Mouse (Mus musculus) erythroblast, embryonic 14.5 days (primary cell): ENCODE measurements around the gene Dhfr.

Experiments used
- GATA1 ChIP-seq: IDR thresholded peaks from 2 replicates; pipeline ENCODE4 v1.6.1; 2012; ENCODE audit warnings: low read length, inconsistent platforms, mixed read lengths
- TAL1 ChIP-seq: IDR thresholded peaks from 3 replicates; pipeline ENCODE4 v1.6.1; 2012; ENCODE audit warnings: low read length, inconsistent platforms, mixed read lengths

DNA sequence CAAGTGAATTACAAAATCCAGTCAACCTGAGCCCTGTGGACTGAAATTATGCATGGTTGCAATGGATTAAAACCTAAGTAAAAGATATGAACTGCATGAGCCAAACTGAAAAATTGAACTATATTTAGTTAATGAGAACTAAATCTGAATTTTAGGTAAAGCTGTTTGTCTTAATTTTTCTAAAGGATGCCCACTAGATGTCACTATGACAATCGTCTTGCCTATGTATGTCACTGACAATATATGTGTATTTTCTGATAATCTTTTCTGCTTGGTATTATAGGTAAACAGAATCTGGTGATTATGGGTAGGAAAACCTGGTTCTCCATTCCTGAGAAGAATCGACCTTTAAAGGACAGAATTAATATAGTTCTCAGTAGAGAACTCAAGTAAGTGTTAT, 3.1 kb downstream of the Dhfr start:
- TF ChIP-seq TAL1: no peak
- TF ChIP-seq GATA1: no peak
